ENCODE assay signal across 10 mouse cellular contexts in the genomic region with DNA sequence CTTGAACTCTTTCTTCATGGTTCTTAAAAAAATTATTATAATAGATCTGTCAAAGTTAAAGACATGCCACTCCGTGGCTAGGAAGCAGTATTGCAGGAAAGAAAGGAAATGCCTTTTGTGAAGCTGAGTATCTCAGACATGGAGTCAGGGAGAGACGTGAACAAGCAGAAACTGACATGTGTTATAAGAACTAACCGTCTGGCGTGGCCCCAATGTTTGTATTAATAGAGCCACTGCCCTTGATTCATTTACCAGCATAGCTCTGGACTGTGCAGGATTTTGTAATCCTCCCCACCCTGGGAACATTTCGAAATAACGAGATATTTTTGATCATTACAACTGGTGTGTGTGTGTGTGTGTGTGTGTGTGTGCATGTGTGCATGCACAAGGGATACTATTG. TPM values are rescaled to one million over a fixed set of nuclear protein-coding genes. Genes with fewer than 3 reads are reported as not detected.
DNase-seq lines count a peak whose midpoint lies in the region; ATAC-seq lines count a peak whose summit lies in the region.
"Had no signal": no experiment of that assay in that cellular context is flagged by ENCODE, and none has a peak within 500 bp of the region (broad histone marks: within the 10 kb centered on the region; RNA-seq: fewer than 3 reads in every experiment).

No protein-coding gene starts in this region.

- ATAC-seq in midbrain, embryonic 11.5 days (ENCODE audit: low FRiP score) = no peak
- peak; percentile 69 for ATAC-seq in megakaryocyte progenitor cell, adult 5-6 weeks (replicated peaks; ENCODE audit: poor library complexity)
- ATAC-seq in forebrain, embryonic 12.5 days (ENCODE audit: low FRiP score) = no peak

- H3K27ac ChIP-seq in midbrain, embryonic 11.5 days (ENCODE audit: low read depth, low read length) = no peak overlapping the region
- H3K27ac ChIP-seq in midbrain, embryonic 10.5 days (replicated peaks) = no peak overlapping the region
- H3K27ac ChIP-seq in forebrain, embryonic 12.5 days = no peak overlapping the region
- H3K27ac ChIP-seq: limb, embryonic 15.5 days; neural tube, embryonic 13.5 days had no signal

- peak; percentile 64 for DNase-seq in midbrain, embryonic 11.5 days (ENCODE audit: low spot score, missing footprints)
- DNase-seq in midbrain, embryonic 10.5 days (ENCODE audit: low spot score) = no peak
- DNase-seq in adrenal gland, postnatal 36 days = peak; percentile 68 to 71
- peak; percentile 58 to 74 for DNase-seq in heart, adult 9 months (ENCODE audit: low spot score in 2 of 2)
- DNase-seq in retina, postnatal 1 day = no peak
- DNase-seq: kidney, adult 11 months had no signal

- 69% methylated on average over 6 of the region's 6 CpGs for WGBS in midbrain, embryonic 11.5 days
- WGBS in midbrain, embryonic 10.5 days = 81% methylated on average over 6 of the region's 6 CpGs
- WGBS in forebrain, embryonic 12.5 days = 54% methylated on average over 6 of the region's 6 CpGs

- H3K27me3 ChIP-seq in midbrain, embryonic 11.5 days (ENCODE audit: control insufficient read depth, insufficient read depth, low read length) = no peaks in the 10 kb centered on the region
- H3K27me3 ChIP-seq in midbrain, embryonic 10.5 days (ENCODE audit: low read depth, poor library complexity, severe bottlenecking) = 0 out of 2 replicates have a peak, but pooled peaks cover 6% of the 10 kb centered on the region
- no peaks in the 10 kb centered on the region for H3K27me3 ChIP-seq in forebrain, embryonic 12.5 days
- H3K27me3 ChIP-seq: limb, embryonic 15.5 days; neural tube, embryonic 13.5 days had no signal

- no peaks in the 10 kb centered on the region for H3K9me3 ChIP-seq in midbrain, embryonic 11.5 days (ENCODE audit: control insufficient read depth, low read length)
- H3K9me3 ChIP-seq in midbrain, embryonic 10.5 days (replicated peaks) = no peaks in the 10 kb centered on the region
- H3K9me3 ChIP-seq in forebrain, embryonic 12.5 days = no peaks in the 10 kb centered on the region
- H3K9me3 ChIP-seq: limb, embryonic 15.5 days; neural tube, embryonic 13.5 days had no signal

- H3K9ac ChIP-seq in midbrain, embryonic 11.5 days (ENCODE audit: low read length) = no peak overlapping the region
- no peak overlapping the region for H3K9ac ChIP-seq in forebrain, embryonic 12.5 days
- H3K9ac ChIP-seq: limb, embryonic 15.5 days; neural tube, embryonic 13.5 days had no signal

- no peaks in the 10 kb centered on the region; the same call in 1 of the 2 replicates for H3K4me1 ChIP-seq in midbrain, embryonic 11.5 days (ENCODE audit: control insufficient read depth, insufficient read depth, low read length)
- H3K4me1 ChIP-seq in midbrain, embryonic 10.5 days = peaks cover 17% of the 10 kb centered on the region
- H3K4me1 ChIP-seq in forebrain, embryonic 12.5 days = peaks cover 6% of the 10 kb centered on the region

- H3K4me2 ChIP-seq in midbrain, embryonic 11.5 days = no peak overlapping the region
- no peak overlapping the region for H3K4me2 ChIP-seq in forebrain, embryonic 12.5 days
- H3K4me2 ChIP-seq: limb, embryonic 15.5 days; neural tube, embryonic 13.5 days had no signal

- H3K4me3 ChIP-seq in midbrain, embryonic 11.5 days (ENCODE audit: low read depth, low read length) = no peak overlapping the region
- H3K4me3 ChIP-seq in midbrain, embryonic 10.5 days = no peak overlapping the region
- no peak overlapping the region for H3K4me3 ChIP-seq in forebrain, embryonic 12.5 days (replicated peaks)
- H3K4me3 ChIP-seq: limb, embryonic 15.5 days; neural tube, embryonic 13.5 days had no signal

- no peaks in the 10 kb centered on the region for H3K36me3 ChIP-seq in midbrain, embryonic 11.5 days (ENCODE audit: control insufficient read depth, insufficient read depth, low read length)
- peaks cover 7% of the 10 kb centered on the region for H3K36me3 ChIP-seq in midbrain, embryonic 10.5 days
- no peaks in the 10 kb centered on the region for H3K36me3 ChIP-seq in forebrain, embryonic 12.5 days (replicated peaks)
- H3K36me3 ChIP-seq: limb, embryonic 15.5 days; neural tube, embryonic 13.5 days had no signal

RNA-seq across cellular contexts. Expression of a gene that starts 2.1 kb away (rescaled TPM):
- polyA plus RNA-seq in midbrain, embryonic 11.5 days (2014; fragmentation: Nextera tagmentation; extraction: Ambion mirVana) = 13.0 and 13.5 TPM in 2 replicates
- polyA plus RNA-seq in midbrain, embryonic 10.5 days (2016; fragmentation: Nextera tagmentation; extraction: Ambion mirVana) = 9.7 and 9.8 TPM in 2 replicates
- total RNA-seq in adrenal gland, postnatal 36 days (2021) = 10 to 100 TPM; 17.7 to 33.5 TPM
- 25.2 and 25.5 TPM in 2 replicates for total RNA-seq in megakaryocyte progenitor cell, adult 5-6 weeks (2015)
- total RNA-seq in megakaryocyte progenitor cell, adult 5-6 weeks (2017) = 13.2 and 14.3 TPM in 2 replicates
- polyA plus RNA-seq in forebrain, embryonic 12.5 days (2016; fragmentation: Nextera tagmentation; extraction: Ambion mirVana) = 7.7 and 8.1 TPM in 2 replicates

RNA-seq across cellular contexts. Expression of a gene that starts 44.2 kb away (rescaled TPM):
- 44.9 and 45.9 TPM in 2 replicates for polyA plus RNA-seq in midbrain, embryonic 11.5 days (2014; fragmentation: Nextera tagmentation; extraction: Ambion mirVana)
- polyA plus RNA-seq in midbrain, embryonic 10.5 days (2016; fragmentation: Nextera tagmentation; extraction: Ambion mirVana) = 22.1 and 33.5 TPM in 2 replicates
- not detected for total RNA-seq in adrenal gland, postnatal 36 days (2021)
- total RNA-seq in megakaryocyte progenitor cell, adult 5-6 weeks (2015) = not detected in 2 replicates
- total RNA-seq in megakaryocyte progenitor cell, adult 5-6 weeks (2017) = 0.24 TPM in 1 of 2 replicates, not detected in the other
- polyA plus RNA-seq in forebrain, embryonic 12.5 days (2016; fragmentation: Nextera tagmentation; extraction: Ambion mirVana) = 3.1 and 5.3 TPM in 2 replicates
- polyA plus RNA-seq: neural tube, embryonic 13.5 days had no signal

Comparison
In these comparisons a context has a peak if more than half of its experiments do, and no peak if none do; other contexts are left out.
1. DNase-seq: peak in midbrain, embryonic 11.5 days (single experiment), adrenal gland, postnatal 36 days (2 of 2) and heart, adult 9 months (2 of 2); none in midbrain, embryonic 10.5 days (single experiment) and retina, postnatal 1 day (single experiment).